8 mouse cellular contexts compared by ENCODE assay signal in the genomic region with DNA sequence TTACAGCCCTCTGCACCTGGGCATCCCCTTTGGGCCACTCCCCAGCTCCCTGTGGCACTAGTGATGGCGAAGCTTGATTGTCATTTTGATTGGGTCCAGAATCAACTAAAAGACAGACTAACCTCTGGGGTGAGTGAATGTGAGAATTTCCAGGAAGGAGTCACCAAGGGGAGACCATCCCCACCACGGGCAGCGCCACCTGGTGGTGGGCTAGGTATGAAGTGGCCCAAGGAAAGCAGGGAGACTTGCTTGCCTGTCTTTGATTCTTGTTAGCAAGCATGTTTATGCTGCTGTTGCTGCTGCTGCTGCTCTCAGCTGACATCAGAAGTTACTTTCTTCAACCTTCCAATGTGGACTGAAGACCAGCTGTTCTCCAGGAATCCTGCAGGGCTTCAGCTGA.
DNase-seq lines count a peak whose midpoint lies in the region; ATAC-seq and TF ChIP-seq lines count a peak whose summit lies in the region.
"Had no signal": no experiment of that assay in that cellular context is flagged by ENCODE, and none has a peak within 500 bp of the region (broad histone marks: within the 10 kb centered on the region; RNA-seq: fewer than 3 reads in every experiment).

No protein-coding gene starts in this region.

- H3K27ac ChIP-seq in left cerebral cortex, adult 2 months = peak overlapping the region; percentile 71
- H3K27ac ChIP-seq in lung, postnatal 0 days (ENCODE audit: low read length) = no peak overlapping the region
- H3K27ac ChIP-seq: heart, embryonic 13.5 days had no signal

- H3K9ac ChIP-seq in lung, postnatal 0 days (replicated peaks; ENCODE audit: low read depth) = no peak overlapping the region
- H3K9ac ChIP-seq: heart, embryonic 13.5 days had no signal

- DNase-seq in left cerebral cortex, adult 2 months (ENCODE audit: extremely low spot score in 1 of 2, low spot score in 2 of 2) = peak in 1 of 2 experiments; percentile 43
- no peak for DNase-seq in left cerebral cortex, postnatal 10 days (ENCODE audit: extremely low spot score in 1 of 2, low spot score in 2 of 2)
- DNase-seq in R1 (ENCODE audit: low read depth, low spot score) = peak; percentile 68
- peak; percentile 32 for DNase-seq in embryo, embryonic 9.5 days (ENCODE audit: extremely low spot score)
- DNase-seq in lung, postnatal 0 days (ENCODE audit: low spot score) = no peak
- DNase-seq in splenic B cell, adult 2 months (ENCODE audit: low read depth, low spot score) = peak; percentile 30
- no peak for DNase-seq in urinary bladder, postnatal 10 days (ENCODE audit: low spot score)

- no peaks in the 10 kb centered on the region for H3K4me1 ChIP-seq in lung, postnatal 0 days (ENCODE audit: insufficient read depth, low read depth, low read length)
- H3K4me1 ChIP-seq: heart, embryonic 13.5 days had no signal

- intact Hi-C loops in left cerebral cortex, adult 2 months (cut with DNase I) = no loop called here
- intact Hi-C loops in left cerebral cortex, postnatal 10 days (cut with DNase I) = no loop called here

- H3K4me3 ChIP-seq in left cerebral cortex, adult 2 months = no peak overlapping the region
- no peak overlapping the region for H3K4me3 ChIP-seq in lung, postnatal 0 days (ENCODE audit: low read depth, low read length)
- H3K4me3 ChIP-seq: heart, embryonic 13.5 days had no signal

- TF ChIP-seq CTCF in left cerebral cortex, adult 2 months (IDR thresholded peaks at IDR 0.05) = peak; percentile 68
- peak; percentile 67 for TF ChIP-seq CTCF in lung, postnatal 0 days (IDR thresholded peaks at IDR 0.05)

- H3K9me3 ChIP-seq in lung, postnatal 0 days (ENCODE audit: low read length) = no peaks in the 10 kb centered on the region
- H3K9me3 ChIP-seq: heart, embryonic 13.5 days had no signal

- no peak for ATAC-seq in lung, postnatal 0 days

- TF ChIP-seq EP300 in lung, postnatal 0 days (IDR thresholded peaks at IDR 0.05) = no peak

- no peaks in the 10 kb centered on the region for H3K27me3 ChIP-seq in lung, postnatal 0 days (replicated peaks; ENCODE audit: insufficient read depth, low read length)
- H3K27me3 ChIP-seq in splenic B cell, adult 2 months (ENCODE audit: control insufficient read depth, insufficient read depth, low read length, poor library complexity, severe bottlenecking) = no peaks in the 10 kb centered on the region

- no peaks in the 10 kb centered on the region for H3K36me3 ChIP-seq in lung, postnatal 0 days (ENCODE audit: insufficient read depth, low read length)
- no peaks in the 10 kb centered on the region for H3K36me3 ChIP-seq in splenic B cell, adult 2 months (ENCODE audit: control insufficient read depth, insufficient read depth, low read length, poor library complexity, severe bottlenecking)
- H3K36me3 ChIP-seq: heart, embryonic 13.5 days had no signal

- 13% methylated on average over 3 of the region's 3 CpGs for WGBS in lung, postnatal 0 days

- no peak overlapping the region for H3K4me2 ChIP-seq in lung, postnatal 0 days (replicated peaks; ENCODE audit: low read depth, low read length)
- H3K4me2 ChIP-seq: heart, embryonic 13.5 days had no signal

Comparison
In these comparisons a context has a peak if more than half of its experiments do, and no peak if none do; other contexts are left out.
1. DNase-seq: peak in R1 (single experiment), embryo, embryonic 9.5 days (single experiment) and splenic B cell, adult 2 months (single experiment); none in left cerebral cortex, postnatal 10 days (0 of 2), lung, postnatal 0 days (single experiment) and urinary bladder, postnatal 10 days (single experiment).